Mouse (Mus musculus) heart, postnatal 10 days (tissue): Measurements from ENCODE around the gene Smg5. TPM values are rescaled to one million over a fixed set of nuclear protein-coding genes. Genes with fewer than 3 reads are reported as not detected.
"Not testable (repeated sequence)": the region's sequence is repeated elsewhere in the genome, so short reads cannot be mapped to it uniquely, and the experiment has no call there.

Source experiments
- DNase-seq, 2 experiments: peaks; one replicate each; pipeline ENCODE4 v3.0.0; 2021
- intact Hi-C: fragments of 180-260 bp; cut with DNase I; formaldehyde crosslinking; loops from one replicate; pipeline ENCODE4 v1.15.1; 2025
- total RNA-seq, 2 experiments: library from RNA; stranded (reverse); gene quantifications; 2 replicates each; pipeline ENCODE4 v1.2.3; 2021

Gene Smg5
- total RNA-seq, 2 experiments from 2014 or later, result 41.1 to 46.1 TPM

- intact Hi-C loops, DNase-seq: not testable (repeated sequence)
These were observed 46.3 kb downstream of the Smg5 start for GRCm38 (mm10) chr3:88382383-88382782.

DNA sequence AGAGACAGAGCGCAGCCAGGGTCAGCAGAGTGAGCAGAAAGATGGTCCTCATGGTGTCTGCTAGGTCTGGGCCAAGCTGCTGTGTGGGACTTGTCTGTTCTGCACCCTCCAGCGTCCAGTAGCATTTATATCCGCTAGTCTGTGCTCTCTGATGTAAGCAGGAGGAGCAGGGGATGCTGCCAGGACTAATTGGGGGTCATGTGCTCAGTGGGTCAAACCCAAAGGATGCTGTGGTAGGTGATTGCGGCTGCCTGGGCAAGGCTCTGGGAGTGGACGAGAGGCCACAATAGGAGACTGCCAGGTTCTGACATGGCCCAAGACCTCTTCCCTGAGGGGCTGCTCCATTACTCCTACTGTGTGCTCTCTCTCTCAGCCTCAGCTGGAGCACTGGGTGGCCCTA, 48.3 kb downstream of the Smg5 start, which contains the start of gene Bglap:
Bglap (minus strand) TSS at position 101 of the 400 bp plus-strand sequence.
- DNase-seq, result no peak
- intact Hi-C loops, result no loop called here

- intact Hi-C loops, result no loop called here
- no peak for DNase-seq
These were observed 57.8 kb downstream of the Smg5 start for GRCm38 (mm10) chr3:88393776-88394375.

DNA sequence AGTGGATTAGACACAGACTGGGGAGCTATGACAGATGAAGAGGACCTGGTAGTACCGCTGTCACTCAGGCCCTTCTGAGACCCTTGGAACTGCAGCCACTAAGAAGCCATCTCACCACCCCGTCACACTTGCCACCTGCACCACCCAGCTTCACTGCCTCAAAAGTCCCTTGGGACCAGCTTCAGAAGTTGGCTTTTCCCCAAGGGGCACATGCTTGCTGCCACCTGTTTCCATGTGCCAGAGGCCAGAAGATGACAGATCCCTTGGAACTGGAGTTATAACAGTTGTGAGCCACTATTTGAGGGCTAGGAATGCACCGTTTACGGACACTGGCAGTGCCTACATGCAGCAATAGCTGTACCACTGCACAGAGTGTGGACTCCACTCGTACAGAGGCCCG, 59.2 kb downstream of the Smg5 start:
- no peak for DNase-seq
- intact Hi-C loops, result no loop called here

- intact Hi-C loops, result no loop called here
- DNase-seq, result no peak
These were observed 59.7 kb downstream of the Smg5 start for GRCm38 (mm10) chr3:88395742-88396141.

GRCm38 (mm10) chr3:88398666-88399065, 62.6 kb downstream of the Smg5 start:
- intact Hi-C loops, result no loop called here
- DNase-seq, result no peak

GRCm38 (mm10) chr3:88403522-88404230, 67.6 kb downstream of the Smg5 start:
- DNase-seq, result no peak
- intact Hi-C loops, result no loop called here

DNA sequence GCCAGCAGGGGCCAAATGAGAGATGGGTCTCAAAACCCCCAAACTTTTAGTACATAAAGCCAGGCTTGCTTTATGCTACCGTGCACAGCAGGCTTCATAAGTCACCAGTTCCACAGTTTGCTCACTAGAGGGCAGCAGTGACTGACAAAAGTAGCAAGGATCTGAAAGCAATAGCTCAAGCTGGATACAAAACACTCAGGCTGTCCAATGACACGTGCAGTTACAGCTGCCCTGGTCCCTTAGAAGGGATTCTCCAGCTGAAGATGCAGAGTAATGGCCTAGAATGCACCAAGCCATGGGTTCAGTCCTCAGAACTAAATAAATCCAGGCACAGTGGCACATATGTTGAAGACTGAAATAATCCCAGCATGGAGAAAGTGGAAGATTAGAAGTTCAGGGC, 71.0 kb downstream of the Smg5 start:
- peak; percentile 77 to 87 for DNase-seq
- intact Hi-C loops, result loop anchor here (2.0 kb wide), 2 partner anchors 70 to 120 kb away; no protein-coding TSS in a partner anchor

DNA sequence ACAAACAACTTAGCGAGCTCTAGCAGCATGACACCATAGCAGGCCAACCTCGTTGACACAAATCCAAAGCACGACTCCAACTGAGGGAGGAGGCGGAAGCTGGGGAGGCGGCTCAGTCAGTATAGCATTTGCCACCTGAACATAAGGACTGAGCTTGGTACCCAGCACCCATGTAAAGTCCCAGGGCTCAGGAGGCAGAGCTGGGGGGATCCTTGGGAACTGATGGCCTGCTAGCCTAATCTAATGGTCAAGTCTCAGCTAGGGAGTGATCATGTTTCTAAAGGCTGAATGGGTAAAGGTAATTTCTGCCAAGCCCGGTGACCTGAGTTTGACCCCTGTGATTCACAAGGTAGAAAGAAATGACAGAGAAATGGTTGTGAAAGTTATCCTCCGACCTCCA, 71.5 kb downstream of the Smg5 start:
- no peak for DNase-seq
- intact Hi-C loops, result loop anchor here (2.0 kb wide), 2 partner anchors 69 to 119 kb away; no protein-coding TSS in a partner anchor

GRCm38 (mm10) chr3:88408953-88409352, 72.9 kb downstream of the Smg5 start:
- intact Hi-C loops, result loop anchor here (1.0 kb wide), 1 partner anchor 58 kb away; no protein-coding TSS in a partner anchor
- no peak for DNase-seq

GRCm38 (mm10) chr3:88409741-88410644, 73.9 kb downstream of the Smg5 start, which contains the start of gene Pmf1:
Gene Pmf1 (minus strand): TSS chr3:88410331.
- peak; percentile 96 to 97 for DNase-seq
- intact Hi-C loops, result loop anchor here (2.0 kb wide), 1 partner anchor 15 kb away; the partner anchor contains the start of gene Slc25a44

GRCm38 (mm10) chr3:88410645-88411031, 74.6 kb downstream of the Smg5 start:
- intact Hi-C loops, result loop anchor here (2.0 kb wide), 1 partner anchor 14 kb away; the partner anchor contains the start of gene Slc25a44
- peak in 1 of 2 experiments; percentile 64 for DNase-seq

- intact Hi-C loops, result loop anchor here (2.0 kb wide), 1 partner anchor 13 kb away; the partner anchor contains the start of gene Slc25a44
- peak; percentile 27 to 43 for DNase-seq
These were observed 75.6 kb downstream of the Smg5 start for GRCm38 (mm10) chr3:88411681-88412080.

Other genes starting within 250 kb of the Smg5 start
- gene Mef2d, start 193.9 kb upstream of the Smg5 start, total RNA-seq, result 100 to 1,000 TPM; 121 to 133 TPM
- not detected for gene Rhbg, start 81.6 kb upstream of the Smg5 start, total RNA-seq
- under 1 TPM in 1 of 2 experiments, not detected in 1; 0.29 TPM for gene Gm38392, start 49.0 kb upstream of the Smg5 start, total RNA-seq
- 1 to 10 TPM; 4.6 to 5.6 TPM for gene Tsacc, start 39.3 kb upstream of the Smg5 start, total RNA-seq
- gene Cct3, start 39.1 kb upstream of the Smg5 start, total RNA-seq, result 100 to 1,000 TPM; 194 to 221 TPM
- 10 to 100 TPM; 86.1 to 99.6 TPM for gene Glmp, start 11.2 kb upstream of the Smg5 start, total RNA-seq
- gene Tmem79, start 112 bp upstream of the Smg5 start, total RNA-seq, result 1 to 10 TPM; 1.4 to 1.9 TPM
- 1 to 10 TPM in 1 of 2 experiments, under 1 TPM in 1; 0.35 to 1.3 TPM for gene Paqr6, start 28.3 kb downstream of the Smg5 start, total RNA-seq
- not detected for gene Bglap3, start 36.5 kb downstream of the Smg5 start, total RNA-seq
- gene Bglap2, start 42.4 kb downstream of the Smg5 start, total RNA-seq, result not detected
- not detected for gene Bglap, start 48.2 kb downstream of the Smg5 start, total RNA-seq
- gene Pmf1, start 74.1 kb downstream of the Smg5 start, total RNA-seq, result 10 to 100 TPM; 43.4 to 49.5 TPM
- gene Slc25a44, start 88.9 kb downstream of the Smg5 start, total RNA-seq, result 10 to 100 TPM; 15.2 to 16.3 TPM
- gene Sema4a, start 124.9 kb downstream of the Smg5 start, total RNA-seq, result 1 to 10 TPM; 1.8 to 1.9 TPM
- gene Lmna, start 173.7 kb downstream of the Smg5 start, total RNA-seq, result 100 to 1,000 TPM; 164 to 173 TPM
- gene Mex3a, start 196.1 kb downstream of the Smg5 start, total RNA-seq, result 1 to 10 TPM; 3.4 to 6.3 TPM
- not detected for gene Rab25, start 212.0 kb downstream of the Smg5 start, total RNA-seq
- gene Lamtor2, start 216.8 kb downstream of the Smg5 start, total RNA-seq, result 10 to 100 TPM; 87.3 to 94.0 TPM
- gene Ubqln4, start 217.5 kb downstream of the Smg5 start, total RNA-seq, result 10 to 100 TPM; 56.5 to 57.2 TPM
- gene Ssr2, start 239.6 kb downstream of the Smg5 start, total RNA-seq, result 100 to 1,000 TPM; 127 to 130 TPM